Comparison of ENCODE assay signal across 34 mouse cellular contexts in the genomic region with DNA sequence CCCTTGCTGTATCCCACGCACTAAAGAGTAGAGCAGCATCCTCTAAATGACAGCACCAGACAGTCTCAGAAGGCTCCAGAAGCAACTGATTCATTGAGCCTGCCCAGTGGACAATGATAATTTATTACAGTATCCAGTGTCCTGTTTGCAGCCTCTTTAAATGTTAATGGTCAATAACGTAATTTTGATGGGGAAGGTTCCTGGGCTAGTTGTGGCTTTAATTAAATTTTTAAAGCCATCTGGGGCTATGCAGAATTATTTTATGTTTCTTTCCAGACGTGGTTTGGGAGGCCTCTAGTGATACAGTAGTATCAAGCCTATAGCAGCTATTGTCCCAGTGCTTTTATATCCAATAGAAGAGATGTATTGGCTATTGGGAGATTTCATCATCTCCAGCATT. TPM values are rescaled to one million over a fixed set of nuclear protein-coding genes. Genes with fewer than 3 reads are reported as not detected.
"Had no signal": no experiment of that assay in that cellular context is flagged by ENCODE, and none has a peak within 500 bp of the region (broad histone marks: within the 10 kb centered on the region; RNA-seq: fewer than 3 reads in every experiment).

No protein-coding gene starts in this region.

- H3K27ac ChIP-seq: left cerebral cortex, adult 2 months; limb, embryonic 10.5 days; limb, embryonic 12.5 days; limb, embryonic 13.5 days; limb, embryonic 15.5 days; liver, embryonic 12.5 days; liver, embryonic 13.5 days; liver, embryonic 14.5 days; liver, embryonic 15.5 days; lung, embryonic 15.5 days; macrophage; midbrain, embryonic 12.5 days; midbrain, embryonic 13.5 days; midbrain, embryonic 15.5 days had no signal

- H3K4me2 ChIP-seq: limb, embryonic 12.5 days; limb, embryonic 13.5 days; limb, embryonic 15.5 days; liver, embryonic 11.5 days; liver, embryonic 12.5 days; liver, embryonic 13.5 days; liver, embryonic 15.5 days; lung, embryonic 14.5 days; lung, embryonic 15.5 days; midbrain, embryonic 12.5 days; midbrain, embryonic 13.5 days; midbrain, embryonic 15.5 days had no signal

- H3K36me3 ChIP-seq: limb, embryonic 10.5 days; limb, embryonic 12.5 days; limb, embryonic 13.5 days; limb, embryonic 15.5 days; liver, embryonic 12.5 days; liver, embryonic 13.5 days; liver, embryonic 15.5 days; lung, embryonic 15.5 days; midbrain, embryonic 12.5 days; midbrain, embryonic 13.5 days; midbrain, embryonic 15.5 days had no signal

- H3K27me3 ChIP-seq: limb, embryonic 12.5 days; limb, embryonic 13.5 days; limb, embryonic 15.5 days; liver, embryonic 12.5 days; liver, embryonic 13.5 days; liver, embryonic 15.5 days; lung, embryonic 15.5 days; megakaryocyte, embryonic 14.5 days; midbrain, embryonic 12.5 days; midbrain, embryonic 13.5 days; midbrain, embryonic 15.5 days had no signal

- H3K4me3 ChIP-seq: left cerebral cortex, adult 2 months; limb, embryonic 10.5 days; limb, embryonic 12.5 days; limb, embryonic 13.5 days; limb, embryonic 15.5 days; liver, embryonic 12.5 days; liver, embryonic 13.5 days; liver, embryonic 15.5 days; lung, embryonic 15.5 days; megakaryocyte, embryonic 14.5 days; midbrain, embryonic 12.5 days; midbrain, embryonic 13.5 days; midbrain, embryonic 15.5 days; myocyte had no signal

- H3K9me3 ChIP-seq: limb, embryonic 10.5 days; limb, embryonic 12.5 days; limb, embryonic 13.5 days; limb, embryonic 15.5 days; liver, embryonic 12.5 days; liver, embryonic 13.5 days; liver, embryonic 15.5 days; lung, embryonic 15.5 days; megakaryocyte, embryonic 14.5 days; midbrain, embryonic 12.5 days; midbrain, embryonic 13.5 days; midbrain, embryonic 15.5 days had no signal

- H3K4me1 ChIP-seq: limb, embryonic 13.5 days; limb, embryonic 15.5 days; liver, embryonic 12.5 days; liver, embryonic 13.5 days; liver, embryonic 15.5 days; lung, embryonic 15.5 days; megakaryocyte, embryonic 14.5 days; midbrain, embryonic 12.5 days; midbrain, embryonic 13.5 days; midbrain, embryonic 15.5 days had no signal

- ATAC-seq: liver, embryonic 12.5 days; liver, postnatal 0 days; lung, postnatal 0 days; midbrain, embryonic 13.5 days; midbrain, embryonic 15.5 days; midbrain, embryonic 16.5 days had no signal

- H3K9ac ChIP-seq: limb, embryonic 12.5 days; limb, embryonic 13.5 days; limb, embryonic 15.5 days; liver, embryonic 12.5 days; liver, embryonic 13.5 days; liver, embryonic 14.5 days; liver, embryonic 15.5 days; liver, postnatal 0 days; lung, embryonic 14.5 days; lung, embryonic 15.5 days; midbrain, embryonic 12.5 days; midbrain, embryonic 13.5 days; midbrain, embryonic 15.5 days had no signal

- DNase-seq: left cerebral cortex, postnatal 4 days; liver; liver, embryonic 13.5 days; liver, postnatal 0 days; lung, adult 18-20 months; lung, adult 2 months; lung, embryonic 14.5 days; lung, postnatal 10 days; lung, postnatal 14 days; lung, postnatal 36 days; lung, postnatal 4 days; midbrain, embryonic 14.5 days had no signal

RNA-seq across cellular contexts. Expression of gene Trpc7, which starts 49.9 kb away (rescaled TPM):
- polyA plus RNA-seq: limb, embryonic 10.5 days; limb, embryonic 12.5 days; liver, adult 2 months; liver, embryonic 11.5 days; liver, embryonic 12.5 days; liver, embryonic 13.5 days; liver, embryonic 14.5 days; liver, embryonic 15.5 days; liver, embryonic 16.5 days; liver, postnatal 0 days; lung, adult 2 months; lung, embryonic 14.5 days; lung, embryonic 16.5 days; lung, postnatal 0 days; macrophage; neural tube, embryonic 11.5 days had no signal
